Mouse (Mus musculus) bone marrow macrophage, adult 2 months (primary cell): ENCODE measurements around the gene Tnks1bp1.

ENCODE experiments used
- CTCF ChIP-seq: IDR thresholded peaks from 2 replicates; pipeline ENCODE4 v1.5.1; 2012; ENCODE audit warnings: low read depth, mild to moderate bottlenecking, low read length, moderate library complexity
- POLR2A ChIP-seq: IDR thresholded peaks from 2 replicates; pipeline ENCODE4 v1.6.1; 2012; ENCODE audit warnings: mild to moderate bottlenecking, low read depth, low read length, borderline replicate concordance

DNA sequence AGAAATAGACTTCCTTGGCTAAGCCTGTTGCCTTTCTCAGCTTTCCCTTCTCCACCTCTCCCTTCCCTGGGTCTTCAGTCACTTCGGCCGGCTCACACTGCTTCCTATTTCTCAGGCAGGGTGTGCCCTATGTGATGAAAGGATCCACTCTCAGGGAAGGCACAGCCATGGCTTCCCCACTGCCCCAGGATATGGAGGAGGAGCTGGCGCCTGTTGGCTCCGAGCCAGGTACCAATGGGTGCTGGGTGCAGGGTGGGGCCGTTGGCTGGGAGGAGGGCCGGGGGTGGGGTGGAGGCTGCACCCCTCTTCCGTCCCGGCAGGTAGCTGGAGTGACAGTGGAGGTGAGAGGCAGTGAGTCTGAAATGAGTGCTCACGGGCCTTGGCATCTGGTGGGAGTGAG lies 2.9 kb downstream of the Tnks1bp1 start:
- TF ChIP-seq CTCF (no peak), POLR2A (no peak)
